Mouse (Mus musculus) E14TG2a.4 (cell line): ENCODE measurements around the gene Mocs3.

Source experiments
- H3K27me3 ChIP-seq: 2 replicates; pipeline ENCODE4 v1.6.1; 2014; ENCODE audit warnings: low read length, control low read depth; ENCODE audit not compliant: insufficient read depth
- H3K36me3 ChIP-seq: 2 replicates; pipeline ENCODE4 v1.6.1; 2014; ENCODE audit warnings: low read length, control low read depth; ENCODE audit not compliant: insufficient read depth
- H3K4me1 ChIP-seq: replicated peaks from 2 replicates; pipeline ENCODE4 v1.6.1; 2014; ENCODE audit warnings: low read depth, low read length, control low read depth
- H3K4me3 ChIP-seq: replicated peaks from 2 replicates; pipeline ENCODE4 v1.5.1; 2014; ENCODE audit warnings: mild to moderate bottlenecking, low read length
- H3K9me3 ChIP-seq: 2 replicates; pipeline ENCODE4 v1.6.1; 2014; ENCODE audit warnings: low read length, control low read depth
- CTCF ChIP-seq: conservative IDR thresholded peaks from 2 replicates; pipeline ENCODE4 v1.5.1; 2014; ENCODE audit warnings: low read length
- NANOG ChIP-seq: IDR thresholded peaks from 2 replicates; pipeline ENCODE4 v1.6.1; 2014; ENCODE audit warnings: borderline replicate concordance, low read length, mixed read lengths
- POU5F1 ChIP-seq: IDR thresholded peaks from 2 replicates; pipeline ENCODE4 v1.6.1; 2014; ENCODE audit warnings: low read length, borderline replicate concordance

Gene Mocs3

GRCm38 (mm10) chr2:168205681-168206631 is 24.5 kb upstream of the Mocs3 start:
- no peaks in the 10 kb centered on the region for H3K27me3 ChIP-seq
- H3K4me1 ChIP-seq, result peaks cover 53% of the 10 kb centered on the region
- no peaks in the 10 kb centered on the region for H3K9me3 ChIP-seq
- peak overlapping the region; percentile 89 for H3K4me3 ChIP-seq
- no peak for TF ChIP-seq POU5F1
- H3K36me3 ChIP-seq, result peaks cover 72% of the 10 kb centered on the region

- Histone ChIP-seq H3K9me3 (no peaks in the 10 kb centered on the region), H3K4me1 (peaks cover 45% of the 10 kb centered on the region), H3K4me3 (peak within 1 kb of the TSS; percentile 89), H3K27me3 (peaks cover 5% of the 10 kb centered on the region), H3K36me3 (peaks cover 75% of the 10 kb centered on the region)
- TF ChIP-seq NANOG (no peak), POU5F1 (peak; percentile 41; the same call in 1 of the 2 replicates), CTCF (peak; percentile 46)
Measured at GRCm38 (mm10) chr2:168206725-168207644, 23.4 kb upstream of the Mocs3 start, which contains the start of gene Adnp. TSS of gene Adnp (minus strand) at chr2:168207112.

- peaks cover 43% of the 10 kb centered on the region for H3K4me1 ChIP-seq
- peaks cover 12% of the 10 kb centered on the region for H3K27me3 ChIP-seq
- H3K9me3 ChIP-seq, result no peaks in the 10 kb centered on the region; the same call in 1 of the 2 replicates
- H3K36me3 ChIP-seq, result peaks cover 76% of the 10 kb centered on the region
- peak overlapping the region; percentile 89; the same call in 1 of the 2 replicates for H3K4me3 ChIP-seq
- TF ChIP-seq NANOG, result no peak
- no peak for TF ChIP-seq POU5F1
- no peak for TF ChIP-seq CTCF
Measured at GRCm38 (mm10) chr2:168207883-168208282, 22.5 kb upstream of the Mocs3 start.

- TF ChIP-seq NANOG (peak; percentile 99), POU5F1 (peak; percentile 97), CTCF (peak; percentile 26; the same call in 1 of the 2 replicates)
Measured at GRCm38 (mm10) chr2:168213788-168214397, 16.5 kb upstream of the Mocs3 start.

GRCm38 (mm10) chr2:168223326-168223725 is 7.1 kb upstream of the Mocs3 start:
- Histone ChIP-seq H3K9me3 (no peaks in the 10 kb centered on the region), H3K4me3 (no peak overlapping the region), H3K36me3 (peaks cover 92% of the 10 kb centered on the region), H3K27me3 (no peaks in the 10 kb centered on the region), H3K4me1 (peaks cover 7% of the 10 kb centered on the region)
- no peak for TF ChIP-seq POU5F1
- no peak for TF ChIP-seq NANOG
- no peak for TF ChIP-seq CTCF

More at GRCm38 (mm10) chr2:168213788-168214397, 16.5 kb upstream of the Mocs3 start:
- H3K4me3 ChIP-seq, result no peak overlapping the region
- peaks cover 20% of the 10 kb centered on the region for H3K27me3 ChIP-seq
- H3K9me3 ChIP-seq, result no peaks in the 10 kb centered on the region; the same call in 1 of the 2 replicates
- H3K36me3 ChIP-seq, result peaks cover 92% of the 10 kb centered on the region
- peaks cover 25% of the 10 kb centered on the region for H3K4me1 ChIP-seq

GRCm38 (mm10) chr2:168229116-168230025 is 1.1 kb upstream of the Mocs3 start:
- H3K9me3 ChIP-seq, result no peaks in the 10 kb centered on the region
- no peak for TF ChIP-seq POU5F1
- no peak for TF ChIP-seq CTCF
- no peak for TF ChIP-seq NANOG
- peaks cover 66% of the 10 kb centered on the region for H3K36me3 ChIP-seq
- peaks cover 47% of the 10 kb centered on the region for H3K4me1 ChIP-seq
- H3K4me3 ChIP-seq, result peak overlapping the region; percentile 100
- H3K27me3 ChIP-seq, result 0 out of 2 replicates have a peak, but pooled peaks cover 3% of the 10 kb centered on the region
